Mouse (Mus musculus) heart, adult 2 months (tissue): ENCODE results near the gene Unc45b. TPM values are rescaled to one million over a fixed set of nuclear protein-coding genes. Genes with fewer than 3 reads are reported as not detected.

ENCODE experiments used
- DNase-seq, 2 experiments: peaks; one replicate each; pipeline ENCODE4 v3.0.0; 2021
- H3K27ac ChIP-seq: fragments of 200-600 bp; 2 replicates; pipeline ENCODE4 v1.8.1; 2022
- H3K27me3 ChIP-seq: fragments of 200-500 bp; 2 replicates; pipeline ENCODE4 v1.6.1; 2012; ENCODE audit warnings: mild to moderate bottlenecking, low read length, inconsistent platforms, mixed read lengths; ENCODE audit not compliant: control insufficient read depth, insufficient read depth
- H3K36me3 ChIP-seq: fragments of 200-500 bp; 2 replicates; pipeline ENCODE4 v1.6.1; 2012; ENCODE audit warnings: low read length, inconsistent platforms; ENCODE audit not compliant: control insufficient read depth, insufficient read depth
- H3K4me1 ChIP-seq: fragments of 200-500 bp; 2 replicates; pipeline ENCODE4 v1.6.1; 2011; ENCODE audit warnings: low read length; ENCODE audit not compliant: control insufficient read depth, insufficient read depth
- H3K4me3 ChIP-seq: fragments of 200-600 bp; 2 replicates; pipeline ENCODE4 v1.8.1; 2022
- H3K79me2 ChIP-seq: fragments of 200-500 bp; replicated peaks from 2 replicates; pipeline ENCODE4 v1.6.1; 2012; ENCODE audit warnings: mild to moderate bottlenecking, inconsistent platforms, low read length, moderate library complexity, mixed read lengths; ENCODE audit not compliant: control insufficient read depth, insufficient read depth
- H3K9ac ChIP-seq: fragments of 200-500 bp; 2 replicates; pipeline ENCODE4 v1.6.1; 2012; ENCODE audit warnings: low read depth, mild to moderate bottlenecking, control low read depth, inconsistent platforms, low read length, mixed read lengths
- CTCF ChIP-seq: fragments of 200-600 bp; IDR thresholded peaks from 2 replicates; pipeline ENCODE4 v1.8.1; 2022; ENCODE audit warnings: antibody characterized with exemption, mild to moderate bottlenecking, moderate library complexity
- EP300 ChIP-seq: fragments of 200-500 bp; IDR thresholded peaks from 2 replicates; pipeline ENCODE4 v1.6.1; 2011; ENCODE audit warnings: low read depth, low read length, control low read depth; ENCODE audit not compliant: insufficient read depth
- POLR2A ChIP-seq: fragments of 200-500 bp; IDR thresholded peaks from 2 replicates; pipeline ENCODE4 v1.6.1; 2011; ENCODE audit warnings: mild to moderate bottlenecking, low read depth, low read length, control low read depth; ENCODE audit not compliant: insufficient read depth
- WGBS: fragments of 180-500 bp; shearing (Covaris S2); methylation state at CpG from one replicate; pipeline ENCODE4 v1.1.7; 2018; 5-methylcytosine and 5-hydroxymethylcytosine counted together
- intact Hi-C: fragments of 180-260 bp; cut with DNase I; formaldehyde crosslinking; loops from one replicate; pipeline ENCODE4 v1.15.1; 2025
- polyA plus RNA-seq: library from polyadenylated mRNA; depleted of rRNA; stranded (reverse); fragments of >200 nt; gene quantifications from 2 replicates; pipeline ENCODE4 v1.2.3, GENCODE M21; 2012
- total RNA-seq, 2 experiments: library from RNA; stranded (reverse); gene quantifications; 2 replicates each; pipeline ENCODE4 v1.2.3; 2021

Gene Unc45b
- total and polyA plus RNA-seq, 3 experiments: 107 to 190 (median 167) TPM

GRCm38 (mm10) chr11:82865957-82866356 is 44.4 kb upstream of the Unc45b start:
- WGBS: 82% methylated on average over 10 of the region's 10 CpGs

GRCm38 (mm10) chr11:82866850-82867564 is 43.3 kb upstream of the Unc45b start:
- Histone ChIP-seq H3K36me3 (no peaks in the 10 kb centered on the region; the same call in 1 of the 2 replicates), H3K79me2 (0 out of 2 replicates have a peak, but pooled peaks cover 1% of the 10 kb centered on the region), H3K27ac (no peak overlapping the region), H3K9ac (no peak overlapping the region), H3K27me3 (no peaks in the 10 kb centered on the region), H3K4me1 (no peaks in the 10 kb centered on the region), H3K4me3 (no peak overlapping the region)
- 46% methylated on average over 7 of the region's 7 CpGs for WGBS
- no peak for TF ChIP-seq EP300
- intact Hi-C loops: no loop called here
- no peak for DNase-seq

More at GRCm38 (mm10) chr11:82865957-82866356, 44.4 kb upstream of the Unc45b start:
- Histone ChIP-seq H3K9ac (no peak overlapping the region), H3K27me3 (no peaks in the 10 kb centered on the region), H3K4me3 (no peak overlapping the region), H3K27ac (no peak overlapping the region), H3K36me3 (no peaks in the 10 kb centered on the region; the same call in 1 of the 2 replicates), H3K79me2 (0 out of 2 replicates have a peak, but pooled peaks cover 1% of the 10 kb centered on the region), H3K4me1 (peaks cover 2% of the 10 kb centered on the region)
- intact Hi-C loops: no loop called here
- DNase-seq: no peak
- TF ChIP-seq CTCF (no peak), EP300 (no peak), POLR2A (no peak)

- H3K4me1 ChIP-seq: no peaks in the 10 kb centered on the region
- intact Hi-C loops: no loop called here
- no peak for DNase-seq
- H3K36me3 ChIP-seq: no peaks in the 10 kb centered on the region; the same call in 1 of the 2 replicates
- H3K9ac ChIP-seq: no peak overlapping the region
- TF ChIP-seq EP300: no peak
- no peak for TF ChIP-seq POLR2A
- TF ChIP-seq CTCF: no peak
- no peak overlapping the region for H3K27ac ChIP-seq
- no peaks in the 10 kb centered on the region for H3K79me2 ChIP-seq
- 58% methylated on average over 5 of the region's 5 CpGs for WGBS
- H3K27me3 ChIP-seq: no peaks in the 10 kb centered on the region
- H3K4me3 ChIP-seq: no peak overlapping the region
These were observed 42.4 kb upstream of the Unc45b start for GRCm38 (mm10) chr11:82867956-82868355.

GRCm38 (mm10) chr11:82869506-82870172 is 40.7 kb upstream of the Unc45b start:
- H3K9ac ChIP-seq: peak overlapping the region; percentile 45
- TF ChIP-seq EP300 (no peak), CTCF (no peak), POLR2A (no peak)
- H3K4me3 ChIP-seq: peak overlapping the region; percentile 89
- H3K27me3 ChIP-seq: no peaks in the 10 kb centered on the region
- intact Hi-C loops: loop anchor here (2.0 to 5.0 kb wide), 4 partner anchors 32 to 122 kb away; partner anchors contain the start of gene Nle1
- no peaks in the 10 kb centered on the region; the same call in 1 of the 2 replicates for H3K36me3 ChIP-seq
- no peaks in the 10 kb centered on the region for H3K4me1 ChIP-seq
- 60% methylated on average over 9 of the region's 9 CpGs for WGBS
- no peaks in the 10 kb centered on the region for H3K79me2 ChIP-seq
- peak overlapping the region; percentile 87 for H3K27ac ChIP-seq
- DNase-seq: no peak

- Histone ChIP-seq H3K79me2 (no peaks in the 10 kb centered on the region), H3K9ac (peak overlapping the region; percentile 93), H3K4me1 (no peaks in the 10 kb centered on the region), H3K36me3 (no peaks in the 10 kb centered on the region; the same call in 1 of the 2 replicates), H3K27me3 (no peaks in the 10 kb centered on the region), H3K27ac (peak overlapping the region; percentile 87), H3K4me3 (peak overlapping the region; percentile 89)
- TF ChIP-seq CTCF (no peak), POLR2A (no peak), EP300 (no peak)
- peak; percentile 73 to 76 for DNase-seq
- 2% methylated on average over 35 of the region's 36 CpGs for WGBS
- intact Hi-C loops: loop anchor here (1.0 to 5.0 kb wide), 7 partner anchors 20 to 123 kb away; partner anchors contain the start of genes Cct6b, Lig3, Nle1 and Rad51d
These were observed 39.9 kb upstream of the Unc45b start for GRCm38 (mm10) chr11:82870173-82871030.
